Mouse (Mus musculus) liver, adult 2 months (tissue): ENCODE measurements at regions not wholly inside any gene's neighbourhood (a gene's known extent, or its start where the extent isn't known, plus 50 kb on each side); places are given as distances from the start of the nearest gene placed in this dataset.

Experiments used
- CTCF ChIP-seq: fragments of 200-500 bp; IDR thresholded peaks from 2 replicates; pipeline ENCODE4 v1.5.1; 2011; ENCODE audit warnings: low read depth, low read length, control low read depth
- POLR2A ChIP-seq: fragments of 200-500 bp; IDR thresholded peaks from 2 replicates; pipeline ENCODE4 v1.6.1; 2011; ENCODE audit warnings: low read length, control low read depth; ENCODE audit not compliant: insufficient read depth; ENCODE audit errors: extremely low read depth

DNA sequence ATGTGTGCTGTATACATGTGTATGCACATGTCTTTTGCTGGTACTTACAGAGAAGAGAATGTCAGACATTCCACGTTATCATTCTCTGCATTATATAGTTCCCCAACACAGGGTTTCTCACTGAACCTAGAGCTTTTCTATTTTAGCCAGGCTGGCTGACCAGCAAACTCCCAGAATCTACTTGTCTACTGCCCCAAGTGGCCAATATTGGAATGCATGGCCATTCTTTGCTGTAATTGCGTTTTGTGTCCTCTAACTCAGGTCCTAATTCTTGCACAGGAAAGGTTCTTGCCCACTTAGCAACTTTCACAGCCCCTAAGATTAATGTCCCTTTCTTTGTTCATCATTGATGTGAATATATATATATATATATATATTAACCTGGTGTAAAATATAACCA lies 138.9 kb downstream of the Fasl start:
- TF ChIP-seq CTCF, result no peak
- TF ChIP-seq POLR2A, result no peak
